Mouse (Mus musculus): Measurements from ENCODE around the gene Scg3. TPM values are rescaled to one million over a fixed set of nuclear protein-coding genes. Genes with fewer than 3 reads are reported as not detected.
"Not testable (repeated sequence)": the region's sequence is repeated elsewhere in the genome, so short reads cannot be mapped to it uniquely, and the experiment has no call there.

Scg3 gene
- total and polyA plus RNA-seq, 2 experiments: not detected

DNA sequence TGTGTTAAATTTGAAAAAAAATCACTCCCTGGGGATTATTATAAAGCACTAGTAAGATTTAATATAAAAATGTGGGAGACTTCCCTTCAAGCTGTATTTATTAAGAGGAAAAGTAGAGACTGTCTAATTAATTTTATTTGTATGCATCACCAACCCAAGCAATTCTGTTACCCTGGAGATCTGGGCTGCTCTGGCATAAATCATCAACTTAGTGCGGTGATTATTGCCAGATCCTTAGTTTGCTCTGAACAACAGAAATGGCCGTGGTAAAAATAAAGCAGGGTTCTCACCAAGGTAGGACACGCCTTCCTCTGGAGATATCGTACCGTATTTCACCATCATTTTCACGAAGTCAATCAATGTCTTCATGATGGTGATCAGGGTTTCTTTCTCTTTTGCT lies 18.5 kb downstream of the Scg3 start:
- no peak for TF ChIP-seq POLR2A (IDR thresholded peaks at IDR 0.05; ENCODE audit: extremely low read depth, insufficient read depth, low read length)
- WGBS: 91% methylated on average over 6 of the region's 6 CpGs
- H3K4me1 ChIP-seq (ENCODE audit: control insufficient read depth, insufficient read depth, low read length): no peaks in the 10 kb centered on the region

DNA sequence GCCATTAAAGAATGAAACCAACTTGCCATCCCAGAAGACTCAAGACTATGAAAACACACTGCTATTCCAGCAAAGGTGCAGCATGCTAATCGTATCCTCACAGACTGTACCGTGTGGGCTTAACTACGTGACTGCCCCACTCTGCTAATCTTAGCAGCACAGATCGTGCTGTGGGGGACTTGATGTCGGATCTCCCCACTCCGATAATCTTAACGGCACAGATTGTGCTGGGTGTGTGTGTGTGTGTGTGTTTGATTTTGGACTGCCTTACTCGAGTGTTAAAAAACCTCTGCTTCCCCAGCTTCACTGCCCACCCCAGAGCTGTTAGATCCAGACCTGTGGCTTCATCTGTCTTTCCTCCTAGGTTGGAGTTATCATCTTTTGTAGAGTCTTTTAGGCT lies 22.9 kb downstream of the Scg3 start:
- no peak overlapping the region for H3K9ac ChIP-seq (ENCODE audit: low read depth, low read length)
- no peaks in the 10 kb centered on the region for H3K4me1 ChIP-seq (ENCODE audit: control insufficient read depth, insufficient read depth, low read length)
- DNase-seq (ENCODE audit: extremely low read depth, low read depth, low spot score): no peak
- no peaks in the 10 kb centered on the region for H3K27me3 ChIP-seq (ENCODE audit: control insufficient read depth, insufficient read depth, low read length)
- 85% methylated on average over 8 of the region's 8 CpGs for WGBS
- no peaks in the 10 kb centered on the region for H3K79me2 ChIP-seq (ENCODE audit: control insufficient read depth, insufficient read depth, low read length)
- H3K36me3 ChIP-seq (ENCODE audit: control insufficient read depth, insufficient read depth, low read length): no peaks in the 10 kb centered on the region
- H3K27ac ChIP-seq (replicated peaks; ENCODE audit: insufficient read depth, low read depth, low read length): no peak overlapping the region
- H3K4me3 ChIP-seq (ENCODE audit: insufficient read depth, low read depth, low read length): no peak overlapping the region
- TF ChIP-seq CTCF (IDR thresholded peaks at IDR 0.05; ENCODE audit: low read depth, low read length) (no peak), POLR2A (IDR thresholded peaks at IDR 0.05; ENCODE audit: extremely low read depth, insufficient read depth, low read length) (no peak)

More for the DNA sequence above, 18.5 kb downstream of the Scg3 start:
- Histone ChIP-seq H3K27me3 (ENCODE audit: control insufficient read depth, insufficient read depth, low read length) (no peaks in the 10 kb centered on the region), H3K9ac (ENCODE audit: low read depth, low read length) (no peak overlapping the region), H3K27ac (replicated peaks; ENCODE audit: insufficient read depth, low read depth, low read length) (no peak overlapping the region), H3K4me3 (ENCODE audit: insufficient read depth, low read depth, low read length) (no peak overlapping the region), H3K36me3 (ENCODE audit: control insufficient read depth, insufficient read depth, low read length) (no peaks in the 10 kb centered on the region), H3K79me2 (ENCODE audit: control insufficient read depth, insufficient read depth, low read length) (no peaks in the 10 kb centered on the region)
- no peak for DNase-seq (ENCODE audit: extremely low read depth, low read depth, low spot score)

- not testable (repeated sequence) for H3K36me3 ChIP-seq (ENCODE audit: control insufficient read depth, insufficient read depth, low read length); H3K4me3 ChIP-seq (ENCODE audit: insufficient read depth, low read depth, low read length); H3K4me1 ChIP-seq (ENCODE audit: control insufficient read depth, insufficient read depth, low read length); H3K27me3 ChIP-seq (ENCODE audit: control insufficient read depth, insufficient read depth, low read length); H3K27ac ChIP-seq (replicated peaks; ENCODE audit: insufficient read depth, low read depth, low read length); H3K79me2 ChIP-seq (ENCODE audit: control insufficient read depth, insufficient read depth, low read length); H3K9ac ChIP-seq (ENCODE audit: low read depth, low read length); DNase-seq (ENCODE audit: extremely low read depth, low read depth, low spot score)
- 94% methylated on average over 3 of the region's 3 CpGs for WGBS
These were observed 27.4 kb downstream of the Scg3 start for GRCm38 (mm10) chr9:75656456-75656855.

GRCm38 (mm10) chr9:75653981-75654911 lies 29.6 kb downstream of the Scg3 start:
- WGBS: 45% methylated on average over 12 of the region's 12 CpGs

GRCm38 (mm10) chr9:75645405-75645804 lies 38.5 kb downstream of the Scg3 start:
- WGBS: 14% methylated on average over 3 of the region's 3 CpGs
- TF ChIP-seq CTCF (IDR thresholded peaks at IDR 0.05; ENCODE audit: low read depth, low read length): no peak
- H3K9ac ChIP-seq (ENCODE audit: low read depth, low read length): no peak overlapping the region
- H3K4me1 ChIP-seq (ENCODE audit: control insufficient read depth, insufficient read depth, low read length): no peaks in the 10 kb centered on the region
- no peaks in the 10 kb centered on the region for H3K27me3 ChIP-seq (ENCODE audit: control insufficient read depth, insufficient read depth, low read length)
- no peaks in the 10 kb centered on the region for H3K36me3 ChIP-seq (ENCODE audit: control insufficient read depth, insufficient read depth, low read length)
- H3K79me2 ChIP-seq (ENCODE audit: control insufficient read depth, insufficient read depth, low read length): no peaks in the 10 kb centered on the region
- DNase-seq (ENCODE audit: extremely low read depth, low read depth, low spot score): no peak
- no peak overlapping the region for H3K4me3 ChIP-seq (ENCODE audit: insufficient read depth, low read depth, low read length)
- no peak overlapping the region for H3K27ac ChIP-seq (replicated peaks; ENCODE audit: insufficient read depth, low read depth, low read length)

More at GRCm38 (mm10) chr9:75653981-75654911, 29.6 kb downstream of the Scg3 start:
- H3K4me1 ChIP-seq (ENCODE audit: control insufficient read depth, insufficient read depth, low read length): no peaks in the 10 kb centered on the region
- no peak for DNase-seq (ENCODE audit: extremely low read depth, low read depth, low spot score)
- TF ChIP-seq POLR2A (IDR thresholded peaks at IDR 0.05; ENCODE audit: extremely low read depth, insufficient read depth, low read length) (no peak), CTCF (IDR thresholded peaks at IDR 0.05; ENCODE audit: low read depth, low read length) (no peak)
- H3K4me3 ChIP-seq (ENCODE audit: insufficient read depth, low read depth, low read length): no peak overlapping the region
- no peak overlapping the region for H3K9ac ChIP-seq (ENCODE audit: low read depth, low read length)
- no peak overlapping the region for H3K27ac ChIP-seq (replicated peaks; ENCODE audit: insufficient read depth, low read depth, low read length)
- no peaks in the 10 kb centered on the region for H3K36me3 ChIP-seq (ENCODE audit: control insufficient read depth, insufficient read depth, low read length)
- H3K79me2 ChIP-seq (ENCODE audit: control insufficient read depth, insufficient read depth, low read length): no peaks in the 10 kb centered on the region
- H3K27me3 ChIP-seq (ENCODE audit: control insufficient read depth, insufficient read depth, low read length): no peaks in the 10 kb centered on the region

- H3K79me2 ChIP-seq (ENCODE audit: control insufficient read depth, insufficient read depth, low read length): no peaks in the 10 kb centered on the region
- DNase-seq (ENCODE audit: extremely low read depth, low read depth, low spot score): no peak
- no peak overlapping the region for H3K27ac ChIP-seq (replicated peaks; ENCODE audit: insufficient read depth, low read depth, low read length)
- no peaks in the 10 kb centered on the region for H3K4me1 ChIP-seq (ENCODE audit: control insufficient read depth, insufficient read depth, low read length)
- no peak overlapping the region for H3K4me3 ChIP-seq (ENCODE audit: insufficient read depth, low read depth, low read length)
- H3K27me3 ChIP-seq (ENCODE audit: control insufficient read depth, insufficient read depth, low read length): no peaks in the 10 kb centered on the region
- H3K9ac ChIP-seq (ENCODE audit: low read depth, low read length): no peak overlapping the region
- TF ChIP-seq POLR2A (IDR thresholded peaks at IDR 0.05; ENCODE audit: extremely low read depth, insufficient read depth, low read length) (no peak), CTCF (IDR thresholded peaks at IDR 0.05; ENCODE audit: low read depth, low read length) (no peak)
- 89% methylated on average over 4 of the region's 4 CpGs for WGBS
- no peaks in the 10 kb centered on the region for H3K36me3 ChIP-seq (ENCODE audit: control insufficient read depth, insufficient read depth, low read length)
These were observed 49.6 kb downstream of the Scg3 start for GRCm38 (mm10) chr9:75634226-75634625.
